Mouse (Mus musculus) bone marrow macrophage, adult 2 months (primary cell): ENCODE results near the gene Cd22.

Experiments used
- CTCF ChIP-seq: IDR thresholded peaks from 2 replicates; pipeline ENCODE4 v1.5.1; 2012; ENCODE audit warnings: low read depth, mild to moderate bottlenecking, low read length, moderate library complexity
- POLR2A ChIP-seq: IDR thresholded peaks from 2 replicates; pipeline ENCODE4 v1.6.1; 2012; ENCODE audit warnings: mild to moderate bottlenecking, low read depth, low read length, borderline replicate concordance

- TF ChIP-seq CTCF (no peak), POLR2A (no peak)
Observed at GRCm38 (mm10) chr7:30851421-30851820, 28.7 kb downstream of the Cd22 start.
